Mouse (Mus musculus) heart, postnatal 0 days (tissue): ENCODE data around the gene Anks3.

Experiments
- CTCF ChIP-seq: IDR thresholded peaks from 2 replicates; pipeline ENCODE4 v1.5.1; 2016; ENCODE audit warnings: antibody characterized with exemption, control low read depth, low read depth
- EP300 ChIP-seq: IDR thresholded peaks from 2 replicates; pipeline ENCODE4 v1.6.1; 2016; ENCODE audit warnings: antibody characterized with exemption, low read depth

- TF ChIP-seq CTCF (no peak), EP300 (no peak)
Observed at GRCm38 (mm10) chr16:4963346-4963745, 659 bp downstream of the Anks3 start.
